Mouse (Mus musculus) left cerebral cortex, postnatal 4 days (tissue): Measurements from ENCODE around the gene Fxyd5. TPM values are rescaled to one million over a fixed set of nuclear protein-coding genes. Genes with fewer than 3 reads are reported as not detected.

Experiments
- DNase-seq: peaks from one replicate; pipeline ENCODE4 v3.0.0-alpha.2; 2022
- intact Hi-C: fragments of 180-260 bp; cut with DNase I; formaldehyde crosslinking; loops from one replicate; pipeline ENCODE4 v1.15.1; 2025
- total RNA-seq, 2 experiments: library from RNA; stranded (reverse); gene quantifications; 2 replicates each; pipeline ENCODE4 v1.2.3; 2021

Gene Fxyd5
- total RNA-seq, 2 experiments from 2014 or later: 23.5 to 25.4 TPM

DNA sequence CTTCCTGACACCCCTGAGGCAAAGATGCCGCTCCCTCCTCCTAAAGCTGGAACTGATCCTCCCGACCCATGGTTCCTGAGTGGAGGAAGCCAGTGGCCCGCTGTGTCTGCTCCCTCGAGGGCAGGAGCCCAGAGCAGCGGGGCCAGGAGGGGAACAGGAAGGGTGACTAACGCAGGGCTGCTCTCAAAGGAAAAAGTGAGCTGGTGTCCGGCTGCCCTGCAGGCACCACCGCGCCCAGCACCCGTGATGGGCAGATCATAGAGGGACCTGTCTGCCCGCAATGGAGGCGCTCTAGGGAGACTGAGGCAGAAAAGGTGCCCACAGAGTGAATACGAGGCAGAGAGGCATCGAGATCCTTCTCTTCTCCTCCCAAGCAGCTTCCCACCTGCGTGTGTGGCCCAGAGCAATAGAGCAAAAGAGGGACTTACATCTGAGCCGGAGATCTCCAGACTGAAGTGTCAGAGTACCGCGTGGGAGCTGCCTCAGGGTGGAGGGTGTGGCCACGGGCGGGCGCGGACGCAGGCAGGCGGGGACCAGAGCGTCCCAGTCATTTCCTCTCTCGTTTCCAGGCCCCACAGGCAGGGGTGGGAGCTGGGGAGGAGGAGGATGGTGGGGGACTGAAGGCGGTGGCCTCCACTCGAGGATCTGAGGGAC lies 492 bp downstream of the Fxyd5 start:
- intact Hi-C loops: no loop called here
- no peak for DNase-seq

DNA sequence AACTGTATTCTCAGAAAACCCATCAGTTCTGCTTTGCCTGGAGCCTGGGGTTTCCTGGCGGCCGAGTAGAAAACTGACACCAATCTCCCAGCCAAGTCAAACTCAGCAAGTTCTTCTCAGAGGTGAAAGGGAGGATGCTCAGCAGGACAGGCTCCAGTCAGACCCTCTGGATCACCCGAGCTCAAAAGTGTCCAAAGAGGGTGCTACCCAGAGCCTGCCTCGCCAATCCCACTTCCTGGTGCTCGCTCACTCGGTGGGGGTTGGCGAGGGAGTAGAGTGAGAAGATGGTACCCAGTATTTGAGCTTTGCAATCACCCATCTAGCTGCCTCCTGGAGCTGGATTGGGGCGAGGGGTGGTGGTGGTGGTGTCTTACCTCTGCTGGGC lies 1.3 kb downstream of the Fxyd5 start:
- intact Hi-C loops: no loop called here
- no peak for DNase-seq

DNA sequence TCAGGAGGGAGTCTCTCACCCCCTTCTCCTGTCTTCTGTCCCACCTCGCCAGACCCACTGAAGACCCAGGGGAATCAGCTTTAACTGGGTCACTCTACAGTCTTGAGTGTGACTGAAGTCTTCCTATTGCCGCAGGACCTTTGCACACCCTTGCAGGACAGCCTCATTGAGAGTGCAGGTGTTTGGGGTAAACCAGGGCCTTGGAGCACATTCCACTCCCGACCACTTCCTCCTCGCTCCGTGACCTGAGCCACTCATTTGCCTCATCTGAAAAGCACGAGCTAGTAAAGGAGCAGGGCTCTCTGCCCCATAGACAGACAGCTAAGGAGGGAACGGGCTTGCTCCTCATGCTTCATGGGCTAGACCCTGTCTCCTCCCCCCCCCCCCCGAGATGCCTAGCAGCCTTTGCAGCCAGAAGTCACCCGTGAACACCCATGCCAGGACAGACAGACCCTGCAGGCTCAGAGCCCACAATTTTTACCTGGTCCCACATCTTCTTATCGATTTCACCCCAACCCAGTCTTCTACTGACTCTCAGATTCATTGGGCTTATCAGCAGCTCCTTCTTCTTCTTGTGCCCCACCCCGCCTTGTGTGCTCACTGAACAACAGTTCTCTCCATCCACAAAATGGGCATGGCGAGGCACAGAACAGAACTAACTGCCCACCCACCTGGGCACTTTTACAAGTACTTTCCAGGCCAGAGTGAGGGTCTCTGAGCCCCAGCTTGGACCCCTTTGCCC lies 1.8 kb downstream of the Fxyd5 start:
- no peak for DNase-seq
- intact Hi-C loops: no loop called here

DNA sequence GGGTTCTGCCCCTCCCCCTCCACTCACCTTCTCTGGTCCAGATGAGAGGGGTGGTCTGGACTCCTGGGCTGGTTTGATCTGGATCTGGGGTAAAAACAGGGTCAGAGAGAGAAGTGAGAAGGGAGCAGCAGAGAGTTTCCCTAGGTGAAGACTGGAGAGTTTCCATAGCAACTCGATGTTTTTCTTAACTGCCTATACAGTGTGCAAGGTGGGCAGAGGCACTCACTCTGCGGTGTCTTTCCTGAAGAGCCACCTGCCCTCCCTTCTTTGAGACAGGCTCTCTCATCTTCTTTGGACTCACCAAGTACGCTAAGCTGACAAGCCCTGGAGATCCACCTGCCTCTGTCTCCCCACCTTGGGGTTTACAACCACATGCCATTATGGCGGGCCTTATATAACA lies 3.3 kb downstream of the Fxyd5 start:
- no peak for DNase-seq
- intact Hi-C loops: no loop called here

DNA sequence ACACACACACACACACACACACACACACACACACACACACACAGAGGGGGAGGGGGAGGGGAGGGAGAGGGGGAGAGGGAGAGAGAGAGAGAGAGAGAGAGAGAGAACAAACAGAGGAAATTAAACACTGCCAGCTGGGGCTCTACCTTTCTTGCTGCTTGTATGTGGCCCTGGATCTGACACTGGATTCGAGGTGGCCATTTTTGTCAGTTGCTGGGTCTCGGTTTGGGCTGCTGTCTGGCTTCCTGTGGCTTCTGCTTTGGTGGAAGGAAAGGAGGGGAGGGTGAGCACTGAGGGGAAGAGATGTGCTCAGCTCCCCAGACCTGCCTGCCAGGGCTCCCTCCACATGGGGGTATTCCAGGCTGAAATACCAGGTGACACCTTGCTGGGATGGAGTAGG lies 4.6 kb downstream of the Fxyd5 start:
- intact Hi-C loops: no loop called here
- DNase-seq: no peak

DNA sequence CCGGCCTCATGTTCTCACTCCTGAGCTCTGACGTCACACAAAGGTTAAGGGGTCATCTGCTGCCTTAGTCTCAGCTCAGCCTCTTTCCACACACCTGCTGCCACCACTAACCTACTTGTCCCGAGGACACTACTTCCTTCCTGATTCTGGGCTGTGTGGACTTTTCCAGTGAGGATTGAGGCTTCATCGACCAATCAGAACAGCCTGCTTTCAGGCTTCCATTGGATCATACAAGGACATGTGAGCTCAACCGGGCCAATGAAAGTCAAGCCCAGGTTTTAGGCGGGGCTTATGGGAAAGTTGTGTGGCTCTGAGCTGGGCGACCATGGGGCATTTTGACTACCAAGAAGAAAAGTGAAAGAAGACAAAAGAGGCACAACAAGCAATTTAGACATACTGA lies 5.4 kb downstream of the Fxyd5 start:
- intact Hi-C loops: no loop called here
- DNase-seq: no peak

DNA sequence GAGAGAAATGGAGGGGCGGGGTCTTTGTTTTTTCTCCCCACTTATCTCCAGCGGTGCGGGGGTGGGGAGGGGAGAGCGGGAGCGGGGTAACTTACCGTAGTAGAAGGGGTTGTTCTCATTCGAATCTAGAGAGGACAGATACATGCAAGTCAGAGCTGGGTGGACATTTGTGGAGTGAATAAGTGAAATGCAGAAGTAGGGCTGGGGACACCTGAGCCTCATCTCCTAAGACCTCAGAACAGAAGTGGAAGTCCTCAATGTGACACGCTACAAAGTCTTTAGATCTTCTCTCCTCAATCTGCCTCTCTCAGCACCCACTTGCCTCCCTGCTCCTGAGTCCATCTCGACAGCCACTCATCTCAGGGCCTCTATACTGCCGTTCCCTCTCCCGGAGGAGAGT lies 7.0 kb downstream of the Fxyd5 start:
- no peak for DNase-seq
- intact Hi-C loops: no loop called here

DNA sequence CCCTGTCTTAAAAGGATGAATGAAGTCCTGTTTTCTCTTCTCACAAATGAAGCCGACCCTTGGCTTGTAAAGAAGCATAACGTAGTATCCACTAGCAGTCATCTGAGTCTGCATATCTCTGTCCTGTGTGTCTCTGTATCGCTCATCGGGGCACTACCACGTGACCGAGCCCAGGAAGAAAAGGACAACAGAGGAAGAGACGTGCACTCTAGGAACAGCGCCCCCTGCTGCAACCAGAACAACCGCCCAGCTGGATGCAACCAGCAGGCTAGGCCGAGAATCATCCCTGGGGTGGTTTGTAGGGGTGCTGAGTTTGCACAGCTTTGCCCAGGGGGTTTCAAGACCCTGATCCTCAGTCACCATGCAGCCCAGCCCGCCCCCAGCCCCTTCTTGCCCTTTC lies 7.5 kb downstream of the Fxyd5 start:
- intact Hi-C loops: no loop called here
- no peak for DNase-seq

DNA sequence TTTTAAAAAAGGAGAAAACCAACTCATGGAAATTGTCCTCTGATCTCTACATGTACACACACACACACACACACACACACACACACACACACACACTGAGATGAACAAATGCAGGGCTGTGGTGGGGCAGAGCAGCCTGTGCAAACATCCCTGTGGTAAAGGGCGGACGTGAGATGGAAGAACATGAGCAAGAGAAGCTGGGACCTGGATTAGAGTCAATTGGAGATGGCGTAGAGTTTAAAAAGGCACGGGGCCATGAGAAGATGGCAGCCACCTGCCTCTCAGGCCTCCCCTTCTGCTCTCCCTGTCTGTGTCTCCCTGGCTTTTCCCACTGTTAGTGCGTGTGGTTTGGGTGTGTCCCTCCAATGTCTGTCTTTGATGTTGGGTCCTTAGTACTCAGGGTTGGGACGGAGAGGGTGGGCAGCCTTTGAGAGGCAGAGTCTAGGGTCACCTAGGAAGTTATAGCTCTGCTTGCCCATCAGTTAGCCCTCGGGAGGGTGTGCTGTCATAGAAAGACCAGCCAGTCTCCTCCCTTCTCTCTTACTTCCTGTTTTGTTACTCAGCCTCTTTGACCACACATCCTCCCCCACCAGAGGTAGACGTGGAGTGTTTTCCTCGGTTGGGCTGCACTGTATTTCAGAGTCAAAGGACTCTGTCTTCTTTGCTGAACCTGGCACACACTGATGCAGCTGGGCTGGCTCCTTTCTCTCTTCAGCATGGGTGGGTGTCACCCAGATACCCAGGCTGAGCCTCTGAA lies 8.7 kb downstream of the Fxyd5 start:
- DNase-seq: no peak

DNA sequence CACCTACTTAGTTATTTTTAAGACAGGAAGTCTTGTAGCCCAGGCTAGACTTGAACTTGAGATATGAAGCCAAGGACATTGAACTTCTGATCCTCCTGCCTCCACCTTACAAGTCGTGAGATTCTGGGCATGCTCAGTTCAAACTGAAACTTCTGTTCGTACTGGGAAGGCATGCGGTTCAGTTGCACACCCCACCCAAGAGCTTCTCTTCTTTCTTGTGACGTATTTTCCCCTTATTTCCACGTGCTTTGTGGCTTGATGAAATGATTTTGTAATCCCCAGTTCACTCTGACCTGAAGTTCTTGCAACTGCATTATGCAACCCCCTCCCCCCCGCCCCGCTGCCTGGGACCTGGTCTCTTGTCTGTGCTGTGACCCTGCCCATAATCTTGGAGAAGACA lies 10.6 kb downstream of the Fxyd5 start:
- intact Hi-C loops: no loop called here
- DNase-seq: no peak

More for the DNA sequence above, 8.7 kb downstream of the Fxyd5 start:
- intact Hi-C loops: no loop called here

DNA sequence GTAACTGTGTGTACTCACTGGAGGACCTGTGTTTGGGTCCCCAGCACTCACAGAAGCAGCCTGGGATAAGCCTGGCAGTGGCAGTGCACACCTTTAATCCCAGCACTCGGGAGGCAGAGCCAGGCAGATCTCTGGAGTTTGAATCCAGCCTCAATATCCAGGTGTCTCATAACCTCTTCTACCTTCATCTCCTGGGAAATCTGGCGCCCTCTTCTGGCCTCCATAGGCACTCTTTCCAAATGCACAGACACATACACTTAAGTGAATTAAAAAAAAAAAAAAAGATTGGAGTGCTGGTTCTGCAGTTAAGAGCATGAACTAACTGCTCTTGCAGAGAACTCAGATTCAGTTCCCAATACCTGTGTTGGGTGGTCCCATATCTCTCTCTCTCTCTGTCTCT lies 11.6 kb downstream of the Fxyd5 start:
- intact Hi-C loops: no loop called here
- no peak for DNase-seq

DNA sequence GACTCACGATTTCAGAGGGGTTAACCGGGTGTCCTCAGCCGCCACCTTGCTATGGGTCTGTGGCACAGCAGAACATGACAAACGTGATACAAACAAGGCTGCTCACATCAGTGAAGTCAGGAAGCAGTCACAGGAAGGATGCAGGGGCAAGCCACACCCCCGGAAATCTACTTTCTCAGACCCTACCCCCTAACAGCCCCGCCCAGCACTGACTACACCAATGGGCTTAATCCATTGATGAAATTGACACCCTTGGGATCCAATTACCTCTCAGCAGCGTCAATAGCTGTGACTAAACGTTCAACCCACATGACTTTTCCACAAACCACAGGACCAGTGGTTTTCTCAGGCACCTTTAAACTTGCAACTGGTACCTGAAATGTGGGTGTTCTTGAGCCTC lies 13.7 kb downstream of the Fxyd5 start:
- DNase-seq: no peak
- intact Hi-C loops: no loop called here

DNA sequence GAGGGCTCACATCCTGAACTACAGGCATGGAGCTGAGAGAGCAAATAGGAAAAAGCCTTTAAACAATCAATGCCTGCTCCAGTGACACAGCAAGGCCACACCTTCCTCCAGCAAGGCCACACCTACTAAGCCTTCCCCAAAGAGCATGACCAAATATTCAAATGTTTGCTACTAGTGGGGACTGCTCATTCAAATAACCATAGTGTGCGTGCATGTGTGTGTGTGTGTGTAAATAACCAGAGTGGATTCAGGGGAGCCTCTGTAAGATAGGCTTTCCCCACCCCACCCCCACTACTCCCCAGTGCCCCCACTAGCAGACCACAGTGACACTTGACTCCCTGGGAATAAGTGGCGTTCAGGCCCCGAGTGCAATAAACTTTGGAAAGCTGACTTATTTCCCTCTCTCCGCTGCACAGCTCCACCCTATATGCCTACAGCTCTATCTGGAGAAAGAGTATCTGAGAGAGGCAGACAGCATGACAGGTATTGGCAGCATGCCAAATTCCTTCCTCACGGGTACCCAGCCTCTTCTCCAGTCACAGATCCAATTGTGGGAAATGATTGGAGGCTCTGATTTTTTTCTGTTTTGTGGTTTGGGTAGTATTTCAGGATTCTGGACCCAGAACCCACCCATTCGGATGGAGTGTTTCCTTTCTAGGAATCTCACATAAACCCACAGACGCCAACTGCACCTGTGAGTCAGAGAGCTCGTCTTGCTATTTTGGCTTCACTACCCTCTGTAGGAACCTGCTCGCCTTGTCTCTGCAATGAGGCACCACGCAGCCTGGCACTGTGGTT lies 25.0 kb downstream of the Fxyd5 start:
- intact Hi-C loops: no loop called here

DNA sequence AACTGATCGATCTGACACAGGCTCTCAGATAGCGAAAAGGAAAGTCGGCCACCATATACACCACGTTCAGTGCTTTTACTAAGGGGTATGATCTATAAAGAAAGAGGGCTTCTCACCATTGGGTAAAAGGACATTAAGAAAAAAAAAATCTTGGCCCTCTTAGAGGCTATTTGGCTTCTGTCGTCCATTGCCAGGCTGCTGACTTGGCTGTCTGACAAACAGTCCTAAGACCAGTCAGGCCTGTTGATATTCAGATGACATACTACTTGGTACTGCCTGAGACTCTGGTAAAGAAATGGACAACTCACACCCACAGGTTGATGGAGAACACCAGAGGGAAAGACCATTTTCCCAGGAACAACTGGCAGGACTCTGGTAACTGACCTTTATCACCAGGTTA lies 29.3 kb downstream of the Fxyd5 start:
- peak; percentile 42 for DNase-seq
- intact Hi-C loops: no loop called here

More for the DNA sequence above, 25.0 kb downstream of the Fxyd5 start:
- peak; percentile 39 for DNase-seq

DNA sequence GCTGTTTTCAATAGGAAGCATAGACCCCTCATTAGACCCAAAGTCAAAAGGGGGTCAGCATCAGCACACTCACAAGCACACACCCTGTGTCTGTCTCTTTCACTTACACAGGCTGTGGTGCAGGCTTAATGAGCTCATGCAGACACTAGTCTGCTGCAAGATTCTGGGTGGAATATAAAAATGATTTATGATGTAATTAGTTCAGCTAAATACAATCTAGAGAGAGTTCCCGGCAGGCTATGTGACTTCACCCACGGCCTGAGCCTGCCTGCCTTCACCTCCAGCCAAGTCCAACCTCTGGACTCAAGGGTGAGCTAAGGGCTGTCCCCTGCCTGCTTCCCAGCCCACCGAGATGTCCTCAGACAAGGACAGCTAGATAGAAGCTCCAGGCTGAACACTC lies 33.4 kb downstream of the Fxyd5 start:
- intact Hi-C loops: no loop called here

DNA sequence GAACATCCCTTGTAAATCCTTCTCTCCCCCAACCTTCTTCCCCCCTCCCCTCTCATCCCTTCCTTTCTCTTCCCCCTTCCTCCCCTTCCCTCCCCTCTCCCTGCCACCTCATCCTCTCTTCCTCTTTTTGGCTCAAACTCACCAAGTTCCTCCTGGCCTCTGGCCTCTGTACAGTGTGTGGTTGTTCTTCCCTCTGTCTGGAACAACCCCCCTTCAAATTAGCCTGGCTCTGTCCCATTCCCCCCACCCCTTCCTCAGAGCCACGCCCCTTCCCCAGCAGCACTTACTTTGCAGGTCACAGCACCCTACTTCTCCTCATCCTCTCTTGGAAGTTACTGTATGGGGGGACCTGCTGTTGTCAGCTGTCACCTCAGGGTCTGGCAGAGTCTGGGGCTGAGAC lies 34.1 kb downstream of the Fxyd5 start:
- DNase-seq: no peak
- intact Hi-C loops: no loop called here

More for the DNA sequence above, 33.4 kb downstream of the Fxyd5 start:
- DNase-seq: no peak

DNA sequence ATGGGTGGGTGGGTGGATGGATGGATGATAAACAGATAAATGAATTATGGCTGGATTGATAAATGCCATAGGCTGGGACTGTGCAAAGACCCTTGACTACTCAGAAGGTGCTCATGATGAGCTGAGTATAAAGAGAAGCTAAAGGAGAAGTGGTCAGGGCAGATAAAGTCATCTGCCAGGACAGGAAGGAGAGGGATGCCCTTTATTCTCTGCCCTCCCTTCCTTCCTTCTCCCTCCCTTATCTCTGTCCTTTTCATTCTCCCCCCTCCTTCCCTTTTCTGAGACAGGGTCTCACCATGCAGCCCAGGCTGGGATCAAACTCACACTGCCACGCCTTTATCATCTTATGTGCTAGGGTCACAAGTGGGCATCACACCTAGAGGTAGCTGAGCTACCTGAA lies 34.5 kb downstream of the Fxyd5 start:
- no peak for DNase-seq
- intact Hi-C loops: no loop called here

DNA sequence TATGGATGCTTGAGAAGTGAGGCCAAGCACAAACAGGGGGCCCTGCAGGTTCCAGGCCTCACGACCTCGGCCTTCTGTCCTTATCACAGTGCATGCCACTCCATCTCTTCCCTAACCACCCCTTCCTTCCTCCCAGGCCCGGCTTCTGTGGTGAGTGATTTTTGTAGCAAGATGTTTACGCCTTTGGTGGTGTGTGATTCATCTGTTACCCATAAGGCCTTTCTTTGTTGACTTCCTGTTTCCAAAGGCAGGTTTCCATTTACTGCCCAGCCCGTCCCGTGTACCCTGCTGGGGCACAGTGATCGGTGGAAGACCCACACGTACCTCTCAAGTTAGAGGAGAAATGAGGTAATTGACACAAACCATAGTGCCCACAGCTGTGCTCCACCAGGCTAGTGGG lies 39.6 kb downstream of the Fxyd5 start:
- no peak for DNase-seq
- intact Hi-C loops: no loop called here

DNA sequence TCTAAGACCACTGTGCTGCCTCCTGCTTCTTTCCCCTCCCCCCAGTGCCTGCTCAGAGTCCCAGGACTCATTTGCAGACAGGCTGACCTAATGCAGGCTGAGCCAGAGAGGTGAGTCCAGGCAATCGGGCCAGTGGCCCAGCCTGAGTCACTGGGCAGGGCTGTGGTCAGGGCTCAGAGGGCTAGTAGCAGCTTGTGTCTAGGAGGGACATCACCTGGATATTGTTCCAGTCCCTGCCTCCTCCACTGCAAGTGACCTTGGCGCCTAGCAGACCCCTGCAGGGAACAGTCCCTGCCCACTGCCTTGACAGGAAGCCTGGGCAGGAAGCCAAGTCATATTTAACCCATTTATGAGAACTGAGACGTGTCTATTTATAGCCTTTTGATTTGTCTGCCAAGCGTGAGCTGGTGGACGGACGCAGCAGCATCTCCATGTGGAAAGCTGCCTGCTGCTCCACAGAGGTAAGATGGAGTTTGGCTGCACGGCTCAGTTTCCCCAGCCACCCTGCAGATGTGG lies 41.7 kb downstream of the Fxyd5 start:
- DNase-seq: peak; percentile 63
- intact Hi-C loops: no loop called here

DNA sequence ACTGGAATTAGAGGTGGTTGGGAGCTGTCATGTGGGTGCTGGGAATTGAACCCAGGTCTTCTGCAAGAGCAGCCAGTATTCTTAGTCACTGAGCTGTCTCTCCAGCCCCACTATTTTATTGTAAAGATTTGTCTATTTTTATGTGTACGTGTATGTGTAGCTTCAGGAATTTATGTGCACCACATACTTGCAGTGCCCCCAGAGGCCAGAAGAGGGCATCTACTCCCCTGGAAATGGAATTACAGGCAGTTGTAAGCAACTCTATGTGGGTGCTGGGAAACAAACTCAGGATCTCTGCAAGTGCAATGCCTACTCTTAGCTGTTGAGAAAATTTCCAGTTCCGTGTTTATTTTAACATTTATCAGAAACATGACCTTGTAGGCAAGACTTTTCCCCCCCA lies 45.8 kb downstream of the Fxyd5 start:
- intact Hi-C loops: no loop called here
- DNase-seq: no peak

DNA sequence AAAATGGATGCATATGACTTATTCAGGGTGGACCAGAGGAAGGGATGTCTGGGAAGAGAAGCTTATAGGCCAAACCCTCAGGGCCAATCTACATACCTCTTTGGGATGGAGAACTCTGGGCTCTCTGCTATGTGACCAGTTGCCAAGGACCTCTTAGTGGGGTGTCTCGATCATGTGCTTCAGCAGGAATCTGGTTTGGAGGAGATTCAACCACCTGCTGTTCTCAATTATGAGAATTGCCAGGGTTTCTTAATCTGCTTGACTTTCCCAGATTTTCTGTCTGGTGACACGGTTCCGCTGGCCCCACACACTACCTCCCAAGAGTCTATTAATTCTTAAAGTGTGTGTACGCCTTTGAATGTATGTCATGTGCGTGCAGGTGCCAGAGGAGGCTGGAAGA lies 48.3 kb downstream of the Fxyd5 start:
- intact Hi-C loops: no loop called here
- DNase-seq: no peak
